Mouse (Mus musculus): Measurements from ENCODE around the gene Gpatch1. TPM values are rescaled to one million over a fixed set of nuclear protein-coding genes. Genes with fewer than 3 reads are reported as not detected.
"Not testable (repeated sequence)": the region's sequence is repeated elsewhere in the genome, so short reads cannot be mapped to it uniquely, and the experiment has no call there.

Gpatch1 gene
- polyA plus RNA-seq, 1 experiment from 2014 or later, result 21.7 TPM

- Histone ChIP-seq H3K9ac (no peak overlapping the region), H3K4me3 (no peak overlapping the region), H3K4me1 (peaks cover 15% of the 10 kb centered on the region), H3K27ac (no peak overlapping the region), H3K36me3 (no peaks in the 10 kb centered on the region), H3K4me2 (no peak overlapping the region), H3K9me3 (no peaks in the 10 kb centered on the region), H3K27me3 (no peaks in the 10 kb centered on the region)
- 51% methylated on average over 3 of the region's 3 CpGs for WGBS
- no peak for ATAC-seq (ENCODE audit: insufficient number of reproducible peaks, insufficient read depth, low FRiP score, low TSS enrichment, low read depth)
Observed at GRCm38 (mm10) chr7:35322161-35322560, 3.9 kb upstream of the Gpatch1 start.

GRCm38 (mm10) chr7:35319755-35320154, 1.5 kb upstream of the Gpatch1 start:
- Histone ChIP-seq H3K4me3 (no peak overlapping the region), H3K9me3 (no peaks in the 10 kb centered on the region), H3K4me1 (peaks cover 18% of the 10 kb centered on the region), H3K9ac (no peak overlapping the region), H3K27me3 (no peaks in the 10 kb centered on the region), H3K4me2 (no peak overlapping the region), H3K36me3 (no peaks in the 10 kb centered on the region), H3K27ac (no peak overlapping the region)
- no peak for ATAC-seq (ENCODE audit: insufficient number of reproducible peaks, insufficient read depth, low FRiP score, low TSS enrichment, low read depth)
- WGBS, result 83% methylated on average over 4 of the region's 4 CpGs

GRCm38 (mm10) chr7:35319221-35319620, 981 bp upstream of the Gpatch1 start:
- H3K27me3 ChIP-seq; ATAC-seq (ENCODE audit: insufficient number of reproducible peaks, insufficient read depth, low FRiP score, low TSS enrichment, low read depth); H3K27ac ChIP-seq; H3K9me3 ChIP-seq; H3K4me3 ChIP-seq; H3K4me2 ChIP-seq; H3K9ac ChIP-seq; H3K36me3 ChIP-seq: not testable (repeated sequence)
- H3K4me1 ChIP-seq, result peaks cover 18% of the 10 kb centered on the region
- WGBS, result 64% methylated on average over 3 of the region's 3 CpGs

GRCm38 (mm10) chr7:35314156-35314555, 4.1 kb downstream of the Gpatch1 start:
- no peak for ATAC-seq (ENCODE audit: insufficient number of reproducible peaks, insufficient read depth, low FRiP score, low TSS enrichment, low read depth)
- no peaks in the 10 kb centered on the region for H3K27me3 ChIP-seq
- no peak overlapping the region for H3K4me2 ChIP-seq
- H3K9ac ChIP-seq, result no peak overlapping the region
- no peaks in the 10 kb centered on the region for H3K9me3 ChIP-seq
- H3K4me1 ChIP-seq, result peaks cover 8% of the 10 kb centered on the region
- peaks cover 18% of the 10 kb centered on the region for H3K36me3 ChIP-seq
- H3K4me3 ChIP-seq, result no peak overlapping the region
- no peak overlapping the region for H3K27ac ChIP-seq

GRCm38 (mm10) chr7:35311214-35311613, 7.0 kb downstream of the Gpatch1 start:
- 95% methylated on average over 3 of the region's 3 CpGs for WGBS
- Histone ChIP-seq H3K36me3 (peaks cover 41% of the 10 kb centered on the region), H3K9ac (no peak overlapping the region), H3K27me3 (no peaks in the 10 kb centered on the region), H3K9me3 (no peaks in the 10 kb centered on the region), H3K4me1 (no peaks in the 10 kb centered on the region), H3K4me3 (no peak overlapping the region), H3K27ac (no peak overlapping the region), H3K4me2 (no peak overlapping the region)
- ATAC-seq (ENCODE audit: insufficient number of reproducible peaks, insufficient read depth, low FRiP score, low TSS enrichment, low read depth), result no peak

GRCm38 (mm10) chr7:35300792-35301191, 17.4 kb downstream of the Gpatch1 start:
- Histone ChIP-seq H3K4me2 (no peak overlapping the region), H3K9me3 (no peaks in the 10 kb centered on the region), H3K36me3 (peaks cover 80% of the 10 kb centered on the region), H3K4me1 (no peaks in the 10 kb centered on the region), H3K4me3 (no peak overlapping the region), H3K9ac (no peak overlapping the region), H3K27ac (no peak overlapping the region), H3K27me3 (no peaks in the 10 kb centered on the region)
- ATAC-seq (ENCODE audit: insufficient number of reproducible peaks, insufficient read depth, low FRiP score, low TSS enrichment, low read depth), result no peak

GRCm38 (mm10) chr7:35299656-35300055, 18.6 kb downstream of the Gpatch1 start:
- no peaks in the 10 kb centered on the region for H3K4me1 ChIP-seq
- H3K9me3 ChIP-seq, result no peaks in the 10 kb centered on the region
- no peak overlapping the region for H3K27ac ChIP-seq
- ATAC-seq (ENCODE audit: insufficient number of reproducible peaks, insufficient read depth, low FRiP score, low TSS enrichment, low read depth), result no peak
- H3K27me3 ChIP-seq, result no peaks in the 10 kb centered on the region
- no peak overlapping the region for H3K4me2 ChIP-seq
- no peak overlapping the region for H3K9ac ChIP-seq
- H3K4me3 ChIP-seq, result no peak overlapping the region
- WGBS, result 80% methylated on average over 8 of the region's 8 CpGs
- H3K36me3 ChIP-seq, result peaks cover 80% of the 10 kb centered on the region

GRCm38 (mm10) chr7:35297886-35298285, 20.4 kb downstream of the Gpatch1 start:
- ATAC-seq (ENCODE audit: insufficient number of reproducible peaks, insufficient read depth, low FRiP score, low TSS enrichment, low read depth), result no peak
- Histone ChIP-seq H3K9me3 (no peaks in the 10 kb centered on the region), H3K36me3 (peaks cover 84% of the 10 kb centered on the region), H3K9ac (no peak overlapping the region), H3K4me3 (no peak overlapping the region), H3K27ac (no peak overlapping the region), H3K27me3 (no peaks in the 10 kb centered on the region), H3K4me2 (no peak overlapping the region), H3K4me1 (no peaks in the 10 kb centered on the region)
- 89% methylated on average over 5 of the region's 5 CpGs for WGBS

GRCm38 (mm10) chr7:35295631-35296030, 22.6 kb downstream of the Gpatch1 start:
- no peak for ATAC-seq (ENCODE audit: insufficient number of reproducible peaks, insufficient read depth, low FRiP score, low TSS enrichment, low read depth)
- Histone ChIP-seq H3K36me3 (peaks cover 83% of the 10 kb centered on the region), H3K4me2 (no peak overlapping the region), H3K4me3 (no peak overlapping the region), H3K4me1 (no peaks in the 10 kb centered on the region), H3K27me3 (no peaks in the 10 kb centered on the region), H3K9ac (no peak overlapping the region), H3K9me3 (no peaks in the 10 kb centered on the region), H3K27ac (no peak overlapping the region)
- 92% methylated on average over 2 of the region's 2 CpGs for WGBS

- no peak overlapping the region for H3K4me2 ChIP-seq
Observed at GRCm38 (mm10) chr7:35293464-35293863, 24.8 kb downstream of the Gpatch1 start.

GRCm38 (mm10) chr7:35278933-35279332, 39.3 kb downstream of the Gpatch1 start:
- ATAC-seq (ENCODE audit: insufficient number of reproducible peaks, insufficient read depth, low FRiP score, low TSS enrichment, low read depth), result no peak
- Histone ChIP-seq H3K36me3 (peaks cover 81% of the 10 kb centered on the region), H3K4me2 (no peak overlapping the region), H3K4me3 (no peak overlapping the region), H3K4me1 (no peaks in the 10 kb centered on the region), H3K9me3 (peaks cover 34% of the 10 kb centered on the region), H3K27me3 (no peaks in the 10 kb centered on the region), H3K27ac (no peak overlapping the region), H3K9ac (no peak overlapping the region)
- WGBS, result 87% methylated on average over 3 of the region's 3 CpGs

More at GRCm38 (mm10) chr7:35293464-35293863, 24.8 kb downstream of the Gpatch1 start:
- H3K4me3 ChIP-seq, result no peak overlapping the region
- no peaks in the 10 kb centered on the region for H3K9me3 ChIP-seq
- H3K4me1 ChIP-seq, result no peaks in the 10 kb centered on the region
- H3K27me3 ChIP-seq, result no peaks in the 10 kb centered on the region
- 88% methylated on average over 13 of the region's 13 CpGs for WGBS
- no peak overlapping the region for H3K9ac ChIP-seq
- no peak overlapping the region for H3K27ac ChIP-seq
- no peak for ATAC-seq (ENCODE audit: insufficient number of reproducible peaks, insufficient read depth, low FRiP score, low TSS enrichment, low read depth)
- peaks cover 87% of the 10 kb centered on the region for H3K36me3 ChIP-seq

- H3K9me3 ChIP-seq, result peaks cover 34% of the 10 kb centered on the region
- no peaks in the 10 kb centered on the region for H3K27me3 ChIP-seq
- H3K4me2 ChIP-seq, result no peak overlapping the region
- no peak overlapping the region for H3K4me3 ChIP-seq
- H3K27ac ChIP-seq, result no peak overlapping the region
- no peak for ATAC-seq (ENCODE audit: insufficient number of reproducible peaks, insufficient read depth, low FRiP score, low TSS enrichment, low read depth)
- H3K4me1 ChIP-seq, result no peaks in the 10 kb centered on the region
- no peak overlapping the region for H3K9ac ChIP-seq
- WGBS, result 85% methylated on average over 4 of the region's 4 CpGs
- peaks cover 68% of the 10 kb centered on the region for H3K36me3 ChIP-seq
Observed at GRCm38 (mm10) chr7:35277433-35277832, 40.8 kb downstream of the Gpatch1 start.
